Mouse (Mus musculus) spleen, adult 2 months (tissue): ENCODE data around the gene Fbxo34.

Experiments
- CTCF ChIP-seq: fragments of 200-500 bp; IDR thresholded peaks from 2 replicates; pipeline ENCODE4 v1.5.1; 2011; ENCODE audit warnings: mild to moderate bottlenecking, inconsistent platforms; ENCODE audit not compliant: insufficient read depth, insufficient read length, insufficient replicate concordance; ENCODE audit errors: extremely low read depth
- POLR2A ChIP-seq: fragments of 200-500 bp; IDR thresholded peaks from 2 replicates; pipeline ENCODE4 v1.6.1; 2011; ENCODE audit warnings: low read depth, low read length, inconsistent platforms

- TF ChIP-seq CTCF = no peak
- TF ChIP-seq POLR2A = no peak
These were observed 5.3 kb upstream of the Fbxo34 start for GRCm38 (mm10) chr14:47444907-47445306.
